Mouse (Mus musculus) forebrain, embryonic 12.5 days (tissue): ENCODE results near the gene Pkn3. TPM values are rescaled to one million over a fixed set of nuclear protein-coding genes. Genes with fewer than 3 reads are reported as not detected.
"Not testable (repeated sequence)": the region's sequence is repeated elsewhere in the genome, so short reads cannot be mapped to it uniquely, and the experiment has no call there.

Experiments used
- ATAC-seq: fragments of 200-750 bp; cut with Nextera tagmentation; 2 replicates; pipeline ENCODE4 v1.8.0; 2017; ENCODE audit warnings: moderate TSS enrichment; ENCODE audit not compliant: low FRiP score
- H3K27ac ChIP-seq: fragments of 300-500 bp; sonication (generic); 2 replicates; pipeline ENCODE4 v1.5.1; 2016; ENCODE audit warnings: mild to moderate bottlenecking
- H3K27me3 ChIP-seq: fragments of 300-500 bp; sonication (generic); 2 replicates; pipeline ENCODE4 v1.6.1; 2016; ENCODE audit warnings: mild to moderate bottlenecking
- H3K36me3 ChIP-seq: fragments of 300-500 bp; sonication (generic); replicated peaks from 2 replicates; pipeline ENCODE4 v1.6.1; 2016; ENCODE audit warnings: mild to moderate bottlenecking
- H3K4me1 ChIP-seq: fragments of 300-500 bp; sonication (generic); 2 replicates; pipeline ENCODE4 v1.6.1; 2016
- H3K4me2 ChIP-seq: fragments of 300-500 bp; sonication (generic); 2 replicates; pipeline ENCODE4 v1.6.1; 2016; ENCODE audit warnings: mild to moderate bottlenecking, moderate library complexity
- H3K4me3 ChIP-seq: fragments of 300-500 bp; sonication (generic); replicated peaks from 2 replicates; pipeline ENCODE4 v1.5.1; 2016; ENCODE audit warnings: mild to moderate bottlenecking
- H3K9ac ChIP-seq: fragments of 300-500 bp; sonication (generic); 2 replicates; pipeline ENCODE4 v1.6.1; 2016; ENCODE audit warnings: mild to moderate bottlenecking
- H3K9me3 ChIP-seq: fragments of 300-500 bp; sonication (generic); 2 replicates; pipeline ENCODE4 v1.6.1; 2016
- WGBS: fragments of 180-500 bp; shearing (Covaris S2); methylation state at CpG from one replicate; pipeline ENCODE4 v1.1.7; 2016; 5-methylcytosine and 5-hydroxymethylcytosine counted together
- polyA plus RNA-seq: library from polyadenylated mRNA; unstranded; fragments of >200 nt; fragmentation: Nextera tagmentation; extraction: Ambion mirVana; gene quantifications from 2 replicates; pipeline ENCODE4 v1.2.1, GENCODE M21; 2016

Pkn3 gene
- polyA plus RNA-seq, 1 experiment from 2014 or later = 10.3 TPM

DNA sequence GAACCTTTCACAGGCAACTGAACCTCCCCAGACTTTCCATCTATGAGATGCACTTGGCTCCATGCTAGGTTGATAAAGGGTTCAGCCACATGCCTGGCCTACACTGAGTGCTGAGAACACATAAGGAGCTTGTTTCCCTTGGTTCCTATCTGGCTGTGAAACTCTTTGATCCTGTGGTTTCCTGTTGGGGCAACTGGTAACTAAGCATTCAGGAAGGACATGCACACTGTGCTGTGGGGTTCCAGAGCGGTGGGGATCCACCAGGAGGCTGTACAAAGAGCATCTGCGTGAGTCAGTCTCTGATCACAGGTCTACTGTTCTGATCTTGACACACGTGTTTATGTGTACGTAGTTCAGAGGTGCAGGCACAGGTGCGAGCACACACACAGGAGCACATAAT, 35.1 kb downstream of the Pkn3 start:
- no peak overlapping the region for H3K4me2 ChIP-seq
- H3K36me3 ChIP-seq = peaks cover 53% of the 10 kb centered on the region
- WGBS = 92% methylated on average over 5 of the region's 5 CpGs

DNA sequence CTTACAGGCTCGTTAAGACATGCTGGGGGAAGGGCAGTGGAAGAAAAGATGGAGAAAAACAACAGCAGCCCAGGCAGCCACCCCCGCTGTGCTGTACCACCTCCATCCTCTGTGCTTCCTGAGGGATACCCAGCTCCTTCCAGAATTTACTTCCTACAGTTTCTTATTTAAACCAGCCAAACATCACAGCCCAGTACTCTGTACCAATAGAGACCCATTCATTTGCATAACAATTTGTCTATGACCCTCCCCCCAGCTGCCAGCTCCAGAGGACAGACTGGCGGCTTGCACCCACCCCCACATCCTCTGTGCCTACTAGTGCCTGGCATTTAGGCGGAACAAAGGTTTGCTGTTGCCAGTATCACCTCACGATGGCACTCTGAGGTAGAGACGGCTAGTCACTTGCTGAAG, 42.2 kb downstream of the Pkn3 start:
- Histone ChIP-seq H3K9ac (0 out of 2 replicates have a peak overlapping the region, but pooled peaks have one; percentile 8), H3K27me3 (no peaks in the 10 kb centered on the region), H3K27ac (peak overlapping the region; percentile 51), H3K4me1 (peaks cover 36% of the 10 kb centered on the region), H3K9me3 (no peaks in the 10 kb centered on the region), H3K36me3 (no peaks in the 10 kb centered on the region; the same call in 1 of the 2 replicates), H3K4me3 (no peak overlapping the region), H3K4me2 (peak overlapping the region; percentile 32)
- ATAC-seq = peak; percentile 68; the same call in 1 of the 2 replicates
- WGBS = 12% methylated on average over 6 of the region's 6 CpGs

More for the DNA sequence above, 35.1 kb downstream of the Pkn3 start:
- Histone ChIP-seq H3K9ac (no peak overlapping the region), H3K27me3 (no peaks in the 10 kb centered on the region), H3K4me1 (no peaks in the 10 kb centered on the region), H3K27ac (no peak overlapping the region), H3K4me3 (no peak overlapping the region), H3K9me3 (no peaks in the 10 kb centered on the region)
- no peak for ATAC-seq

DNA sequence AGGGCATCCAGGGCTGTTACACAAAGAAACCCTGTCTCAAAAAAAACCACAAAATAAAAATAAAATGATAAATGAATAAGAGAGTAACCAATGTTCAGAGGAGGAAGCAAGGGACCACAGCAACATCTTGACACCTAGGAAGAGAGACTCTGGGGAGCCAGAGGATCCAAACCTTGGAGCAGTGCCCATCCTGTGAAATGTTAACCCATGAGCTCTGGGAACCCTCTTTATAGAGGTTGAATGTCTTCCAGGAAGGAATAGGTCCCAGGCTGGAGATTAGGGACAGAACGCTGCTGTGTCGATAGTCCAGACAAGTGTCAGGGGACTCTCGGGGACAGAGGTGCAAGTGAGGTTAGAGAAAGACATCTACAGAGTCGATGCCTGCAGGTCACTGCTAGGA, 42.8 kb downstream of the Pkn3 start:
- H3K27ac ChIP-seq = peak overlapping the region; percentile 51
- H3K27me3 ChIP-seq = no peaks in the 10 kb centered on the region
- H3K4me1 ChIP-seq = peaks cover 42% of the 10 kb centered on the region
- H3K4me3 ChIP-seq = no peak overlapping the region
- no peak overlapping the region for H3K4me2 ChIP-seq
- H3K9me3 ChIP-seq = no peaks in the 10 kb centered on the region
- no peak overlapping the region for H3K9ac ChIP-seq
- 85% methylated on average over 4 of the region's 4 CpGs for WGBS
- no peaks in the 10 kb centered on the region; the same call in 1 of the 2 replicates for H3K36me3 ChIP-seq
- ATAC-seq = no peak

DNA sequence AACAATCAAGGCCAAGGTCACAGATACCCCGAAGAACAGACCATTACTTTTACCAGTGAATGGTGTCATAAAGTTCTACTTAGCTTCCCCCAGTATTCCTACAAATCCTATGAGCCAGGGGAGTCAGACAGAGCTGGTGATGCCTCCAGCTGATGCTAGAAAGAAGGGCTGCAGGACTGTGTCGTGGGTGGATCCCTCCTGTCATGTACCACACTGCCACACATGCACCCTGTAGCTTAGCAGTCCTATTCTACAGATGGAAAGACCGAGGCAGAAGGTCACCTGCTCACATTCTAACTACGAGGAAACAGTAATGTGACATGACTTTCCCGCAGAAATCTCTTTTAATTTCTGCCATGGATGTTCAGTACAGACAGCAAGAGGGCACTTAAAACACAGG, 45.3 kb downstream of the Pkn3 start:
- Histone ChIP-seq H3K27ac (no peak overlapping the region), H3K9ac (no peak overlapping the region), H3K36me3 (no peaks in the 10 kb centered on the region), H3K4me3 (no peak overlapping the region), H3K27me3 (no peaks in the 10 kb centered on the region), H3K9me3 (no peaks in the 10 kb centered on the region), H3K4me2 (0 out of 2 replicates have a peak overlapping the region, but pooled peaks have one; percentile 4), H3K4me1 (peaks cover 42% of the 10 kb centered on the region)
- ATAC-seq = no peak
- WGBS = 85% methylated on average over 5 of the region's 5 CpGs

DNA sequence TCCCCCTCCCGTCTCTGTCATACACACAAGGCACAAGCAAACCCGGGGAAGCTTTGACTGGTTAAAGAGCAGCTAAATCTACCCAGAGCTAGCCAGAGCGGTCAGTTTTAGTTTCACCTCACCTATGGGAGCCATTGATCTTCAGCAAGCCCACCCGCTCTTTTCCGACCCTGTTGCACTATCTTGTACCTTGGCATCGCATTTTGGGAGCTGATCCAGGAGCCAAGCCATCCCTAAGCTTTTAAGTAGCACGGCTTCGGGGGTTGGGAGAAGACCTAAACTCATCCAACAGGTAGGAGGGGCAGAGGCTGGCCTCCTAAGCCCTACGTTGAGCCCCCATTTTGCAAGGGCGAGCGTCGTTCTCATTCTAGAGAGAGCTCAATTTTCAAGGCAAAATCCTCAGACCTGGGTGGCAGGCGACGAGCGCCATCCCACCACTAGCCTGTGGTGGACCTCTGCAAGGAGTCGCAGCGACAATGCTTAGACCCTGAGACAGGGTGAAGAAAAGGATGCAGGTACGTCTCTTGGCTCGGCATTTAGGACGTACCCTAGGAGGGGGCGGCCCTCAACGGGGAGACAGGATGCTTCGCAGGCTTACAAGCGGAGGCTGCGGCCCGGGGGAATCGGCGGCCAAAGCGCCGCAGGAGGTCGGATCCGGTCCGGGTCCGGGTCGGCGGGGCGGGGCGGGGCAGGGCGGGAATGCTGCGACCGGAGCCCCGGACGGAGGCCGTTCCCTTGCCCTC, 46.4 kb downstream of the Pkn3 start:
- H3K27ac ChIP-seq = peak overlapping the region; percentile 81
- H3K4me3 ChIP-seq = peak overlapping the region; percentile 86
- peak overlapping the region; percentile 86 for H3K9ac ChIP-seq
- H3K4me1 ChIP-seq = peaks cover 39% of the 10 kb centered on the region
- H3K4me2 ChIP-seq = peak overlapping the region; percentile 89
- H3K9me3 ChIP-seq = no peaks in the 10 kb centered on the region
- WGBS = 1% methylated on average over 38 of the region's 44 CpGs
- H3K36me3 ChIP-seq = no peaks in the 10 kb centered on the region
- peak; percentile 73 for ATAC-seq
- H3K27me3 ChIP-seq = no peaks in the 10 kb centered on the region

DNA sequence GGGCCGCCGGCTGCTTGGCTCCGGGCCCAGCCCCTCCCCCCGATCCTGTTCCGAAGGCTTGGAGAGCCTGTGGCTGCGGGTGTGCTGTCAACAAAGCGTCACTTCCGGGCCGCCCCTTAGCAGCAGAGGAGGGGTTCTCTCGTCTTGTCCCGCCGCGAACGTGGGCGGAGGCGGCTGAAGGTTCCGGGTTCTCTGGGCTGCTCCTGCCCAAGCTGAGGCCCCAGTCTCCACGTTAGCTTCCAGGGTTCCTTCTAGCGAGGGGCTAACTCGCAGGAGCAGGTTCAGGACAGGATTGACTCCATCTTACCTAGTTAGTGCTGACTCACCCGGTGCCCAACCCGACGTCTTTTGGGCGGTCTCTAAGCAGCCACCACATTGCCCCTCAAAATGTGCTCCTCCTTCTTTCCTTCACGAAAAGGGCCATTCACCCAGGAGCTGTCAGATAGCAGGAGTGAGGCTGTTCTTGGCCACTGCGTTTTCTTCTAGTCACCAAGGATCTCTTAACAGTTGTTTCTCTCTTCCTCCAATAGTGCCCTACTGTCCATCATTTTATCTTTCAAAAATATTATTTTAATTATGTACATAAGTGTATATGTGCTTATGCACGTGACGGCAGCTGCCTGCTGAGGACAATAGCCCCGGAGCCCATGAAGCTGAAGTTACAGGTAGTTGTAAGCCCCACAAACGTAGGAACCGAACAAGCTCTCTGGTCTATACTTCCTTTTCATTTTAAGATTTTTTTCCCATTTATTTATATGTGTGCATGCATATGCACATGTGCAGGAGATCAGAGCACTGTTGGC, 47.2 kb downstream of the Pkn3 start, which contains the start of gene Zer1:
Gene Zer1 (minus strand): TSS at position 114 of the 803 bp plus-strand sequence.
- WGBS = 10% methylated on average over 31 of the region's 31 CpGs
- Histone ChIP-seq H3K36me3 (no peaks in the 10 kb centered on the region), H3K4me2 (peak within 1 kb of the TSS; percentile 89), H3K27ac (peak within 1 kb of the TSS; percentile 81), H3K4me1 (peaks cover 31% of the 10 kb centered on the region), H3K4me3 (peak within 1 kb of the TSS; percentile 86), H3K9me3 (no peaks in the 10 kb centered on the region), H3K9ac (peak within 1 kb of the TSS; percentile 86), H3K27me3 (no peaks in the 10 kb centered on the region)
- ATAC-seq = peak; percentile 95

DNA sequence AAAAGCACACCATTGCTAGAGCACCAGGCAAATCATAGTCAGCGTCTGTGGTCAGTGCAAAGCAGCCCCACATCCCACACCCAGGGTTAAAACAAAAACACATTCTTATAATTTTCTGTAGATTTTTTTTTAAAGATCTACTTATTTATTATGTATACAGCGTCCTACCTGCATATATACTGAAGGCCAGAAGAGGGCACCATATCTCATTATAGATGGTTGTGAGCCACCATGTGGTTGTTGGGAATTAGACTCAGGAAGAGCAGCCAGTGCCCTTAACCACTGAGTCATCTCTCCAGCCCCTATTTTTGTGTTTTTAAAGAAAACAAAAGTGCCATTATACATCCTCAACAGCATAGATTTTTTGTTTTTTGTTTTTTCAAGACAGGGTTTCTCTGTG, 51.3 kb downstream of the Pkn3 start:
- no peak overlapping the region for H3K4me3 ChIP-seq
- no peak overlapping the region for H3K27ac ChIP-seq
- peaks cover 14% of the 10 kb centered on the region for H3K4me1 ChIP-seq
- no peaks in the 10 kb centered on the region for H3K27me3 ChIP-seq
- WGBS = 32% methylated on average over 2 of the region's 2 CpGs
- no peaks in the 10 kb centered on the region for H3K36me3 ChIP-seq
- no peak for ATAC-seq
- no peaks in the 10 kb centered on the region for H3K9me3 ChIP-seq
- H3K4me2 ChIP-seq = no peak overlapping the region
- no peak overlapping the region for H3K9ac ChIP-seq

DNA sequence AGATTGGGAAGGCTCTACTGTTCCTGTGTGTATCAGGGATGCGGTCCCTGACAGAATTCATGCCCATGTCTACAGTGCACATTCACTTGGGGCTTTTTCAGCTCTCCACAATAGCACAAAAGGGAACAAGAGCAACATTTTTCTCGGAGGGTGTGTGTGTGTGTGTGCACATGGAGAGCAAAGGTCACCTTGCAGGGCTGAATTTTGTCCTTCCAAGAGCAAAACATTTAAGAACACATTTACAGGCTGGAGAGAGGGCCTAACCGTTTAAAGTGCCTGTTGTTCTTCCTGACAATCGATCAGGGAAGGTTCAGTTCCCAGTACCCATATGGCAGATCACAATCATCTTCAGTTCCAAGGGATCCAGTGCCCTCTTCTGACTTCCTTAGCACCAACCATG, 52.7 kb downstream of the Pkn3 start:
- H3K4me2 ChIP-seq = no peak overlapping the region
- H3K36me3 ChIP-seq = no peaks in the 10 kb centered on the region
- 86% methylated on average over 4 of the region's 4 CpGs for WGBS
- H3K9ac ChIP-seq = no peak overlapping the region
- H3K27ac ChIP-seq = no peak overlapping the region
- H3K4me3 ChIP-seq = no peak overlapping the region
- H3K9me3 ChIP-seq = no peaks in the 10 kb centered on the region
- ATAC-seq = no peak
- no peaks in the 10 kb centered on the region for H3K27me3 ChIP-seq
- H3K4me1 ChIP-seq = peaks cover 19% of the 10 kb centered on the region

DNA sequence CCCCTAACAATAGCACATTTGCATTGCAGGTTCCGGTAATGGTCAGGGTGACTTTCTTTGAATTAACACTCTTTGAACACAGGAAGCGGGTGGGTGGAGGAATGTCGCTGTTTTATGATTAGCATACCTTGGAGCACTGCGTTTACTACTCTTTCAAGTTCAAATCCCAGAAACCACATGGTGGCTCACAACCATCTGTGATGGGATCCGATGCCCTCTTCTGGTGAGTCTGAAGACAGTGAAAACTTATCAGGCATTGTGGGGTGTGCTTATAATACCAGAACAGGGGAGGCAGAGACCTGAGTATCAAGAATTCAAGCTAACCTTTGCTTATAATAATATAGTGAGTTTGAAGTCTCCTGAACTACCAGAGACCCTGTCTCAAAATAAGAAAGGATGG, 53.8 kb downstream of the Pkn3 start:
- ATAC-seq, H3K36me3 ChIP-seq, H3K9me3 ChIP-seq, H3K4me3 ChIP-seq, H3K27me3 ChIP-seq, H3K9ac ChIP-seq, H3K4me2 ChIP-seq, H3K27ac ChIP-seq: not testable (repeated sequence)
- 66% methylated on average over 5 of the region's 5 CpGs for WGBS
- peaks cover 23% of the 10 kb centered on the region for H3K4me1 ChIP-seq

DNA sequence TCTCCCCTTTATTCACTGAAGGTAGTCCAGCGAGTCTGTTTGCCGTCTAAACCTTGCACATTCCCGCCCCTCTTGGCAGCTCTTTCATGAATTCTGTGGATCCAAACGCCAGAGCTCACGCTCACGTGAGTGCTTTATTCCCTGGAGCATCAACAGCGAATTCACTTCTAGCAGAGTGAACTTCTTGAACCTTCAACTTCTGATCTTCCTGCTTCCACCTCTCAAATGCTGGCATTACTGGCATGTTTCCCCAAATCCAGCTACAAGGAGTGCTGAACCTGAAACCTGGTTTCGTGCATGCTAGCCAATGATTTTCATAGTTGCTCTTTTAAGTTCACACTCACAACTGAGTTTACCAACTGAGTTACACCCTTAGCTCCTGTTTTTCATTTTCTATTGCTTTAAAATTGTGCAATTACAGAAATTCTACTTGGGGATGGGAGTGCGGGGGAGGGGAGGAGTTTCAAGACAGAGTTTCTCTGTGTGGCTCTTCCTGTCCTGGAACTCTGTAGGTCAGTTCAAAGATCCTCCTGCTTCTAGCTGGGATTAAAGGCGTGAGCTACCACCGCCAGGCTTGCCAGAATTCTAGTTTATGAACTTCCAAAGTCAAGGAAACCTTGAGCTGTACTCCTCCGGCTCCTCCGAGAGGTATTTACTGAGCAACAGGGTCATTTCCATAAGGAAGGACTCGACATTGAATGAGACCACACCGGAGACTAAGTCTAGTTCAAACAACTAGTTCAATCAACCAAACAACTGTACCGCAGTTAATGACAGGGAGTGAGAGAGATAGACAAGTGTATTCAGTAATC, 55.5 kb downstream of the Pkn3 start:
- 24% methylated on average over 16 of the region's 16 CpGs for WGBS
- no peaks in the 10 kb centered on the region for H3K9me3 ChIP-seq
- peaks cover 21% of the 10 kb centered on the region for H3K36me3 ChIP-seq
- peak overlapping the region; percentile 77 for H3K4me3 ChIP-seq
- no peaks in the 10 kb centered on the region for H3K27me3 ChIP-seq
- H3K9ac ChIP-seq = peak overlapping the region; percentile 36
- peaks cover 23% of the 10 kb centered on the region for H3K4me1 ChIP-seq
- no peak for ATAC-seq
- peak overlapping the region; percentile 85 for H3K4me2 ChIP-seq
- no peak overlapping the region for H3K27ac ChIP-seq

DNA sequence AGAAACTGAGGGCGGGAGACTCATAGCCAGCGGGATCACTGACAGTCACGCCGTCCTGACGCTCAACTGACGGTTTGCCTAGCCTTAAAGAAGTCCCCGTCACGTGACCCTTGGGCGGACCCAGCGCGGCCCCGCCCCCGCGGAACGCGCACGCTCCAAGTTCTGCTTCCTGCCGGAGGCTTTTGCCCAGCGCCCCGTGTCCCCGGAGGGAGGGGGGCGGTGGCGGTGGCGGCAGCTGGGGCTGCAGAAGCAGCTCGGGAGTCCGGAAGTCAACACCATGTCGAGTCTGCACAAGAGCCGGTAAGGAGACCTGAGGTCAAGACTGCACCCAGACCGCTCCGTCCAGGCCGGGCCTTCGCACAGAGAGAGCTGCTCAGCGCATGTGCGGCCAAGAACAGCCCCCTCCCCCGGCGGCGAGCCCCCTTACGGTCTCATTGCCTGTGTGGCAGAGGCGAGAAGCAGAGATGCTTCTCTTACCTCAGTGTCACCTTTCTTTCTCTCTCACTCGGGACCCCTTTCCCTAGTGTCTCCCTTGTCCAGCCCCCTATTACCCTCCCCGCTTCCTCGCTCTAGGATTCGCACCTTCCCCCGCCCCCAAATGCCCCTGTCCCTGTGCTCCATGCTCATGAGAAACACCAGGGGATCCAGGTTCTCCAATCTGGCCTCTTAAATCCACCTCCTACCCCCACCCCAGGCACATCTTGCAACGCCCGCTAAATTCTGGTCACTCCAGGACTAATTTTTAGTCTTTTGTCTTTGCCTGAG, 56.3 kb downstream of the Pkn3 start, which contains the start of gene Tbc1d13:
Gene Tbc1d13 (plus strand): TSS at position 134 of the 765 bp plus-strand sequence.
- no peaks in the 10 kb centered on the region for H3K27me3 ChIP-seq
- H3K4me3 ChIP-seq = peak within 1 kb of the TSS; percentile 77
- H3K9ac ChIP-seq = peak within 1 kb of the TSS; percentile 74
- H3K9me3 ChIP-seq = no peaks in the 10 kb centered on the region
- peak within 1 kb of the TSS; percentile 71 for H3K27ac ChIP-seq
- peaks cover 27% of the 10 kb centered on the region for H3K36me3 ChIP-seq
- 1% methylated on average over 45 of the region's 46 CpGs for WGBS
- peak; percentile 96 for ATAC-seq
- peaks cover 23% of the 10 kb centered on the region for H3K4me1 ChIP-seq
- peak within 1 kb of the TSS; percentile 85 for H3K4me2 ChIP-seq
